Mouse (Mus musculus) stomach, postnatal 0 days (tissue): Measurements from ENCODE around the gene 5730596B20Rik. TPM values are rescaled to one million over a fixed set of nuclear protein-coding genes. Genes with fewer than 3 reads are reported as not detected.

Source experiments
- ATAC-seq: fragments of 200-750 bp; cut with Nextera tagmentation; 2 replicates; pipeline ENCODE4 v1.8.0; 2017; ENCODE audit not compliant: low FRiP score, low TSS enrichment
- DNase-seq: peaks from one replicate; pipeline ENCODE4 v3.0.0-alpha.2; 2016; ENCODE audit warnings: low spot score
- H3K27ac ChIP-seq: fragments of 300-500 bp; sonication (generic); replicated peaks from 2 replicates; pipeline ENCODE4 v1.5.1; 2014; ENCODE audit warnings: mild to moderate bottlenecking, control low read depth
- H3K27me3 ChIP-seq: fragments of 300-500 bp; sonication (generic); 2 replicates; pipeline ENCODE4 v1.6.1; 2014; ENCODE audit warnings: low read length; ENCODE audit not compliant: control insufficient read depth, insufficient read depth
- H3K36me3 ChIP-seq: fragments of 300-500 bp; sonication (generic); 2 replicates; pipeline ENCODE4 v1.6.1; 2014; ENCODE audit warnings: low read length, mixed read lengths; ENCODE audit not compliant: control insufficient read depth, insufficient read depth
- H3K4me1 ChIP-seq: fragments of 300-500 bp; sonication (generic); replicated peaks from 2 replicates; pipeline ENCODE4 v1.6.1; 2014; ENCODE audit warnings: antibody characterized with exemption; ENCODE audit not compliant: control insufficient read depth, insufficient read depth
- H3K4me2 ChIP-seq: fragments of 300-500 bp; sonication (generic); replicated peaks from 2 replicates; pipeline ENCODE4 v1.6.1; 2014; ENCODE audit warnings: low read depth, mild to moderate bottlenecking, control low read depth, moderate library complexity
- H3K4me3 ChIP-seq: fragments of 300-500 bp; sonication (generic); 2 replicates; pipeline ENCODE4 v1.5.1; 2014; ENCODE audit warnings: low read depth, low read length, control low read depth
- H3K9ac ChIP-seq: fragments of 300-500 bp; sonication (generic); 2 replicates; pipeline ENCODE4 v1.6.1; 2014; ENCODE audit warnings: mild to moderate bottlenecking, low read length, control low read depth, mixed read lengths
- H3K9me3 ChIP-seq: fragments of 300-500 bp; sonication (generic); 2 replicates; pipeline ENCODE4 v1.6.1; 2016; ENCODE audit warnings: low read length; ENCODE audit not compliant: control insufficient read depth
- CTCF ChIP-seq: IDR thresholded peaks from 2 replicates; pipeline ENCODE4 v1.5.1; 2016; ENCODE audit warnings: antibody characterized with exemption, low read depth, mild to moderate bottlenecking, moderate library complexity
- EP300 ChIP-seq: optimal IDR thresholded peaks from 2 replicates; pipeline ENCODE3; 2016; ENCODE audit warnings: antibody characterized with exemption
- WGBS: fragments of 180-500 bp; shearing (Covaris S2); extraction: QIAGEN DNeasy Blood & Tissue Kit; methylation state at CpG from one replicate; pipeline ENCODE4 v1.1.7; 2014; 5-methylcytosine and 5-hydroxymethylcytosine counted together
- polyA plus RNA-seq: library from polyadenylated mRNA; unstranded; fragments of >200 nt; fragmentation: Nextera tagmentation; extraction: Ambion mirVana; gene quantifications from 2 replicates; pipeline ENCODE4 v1.2.1, GENCODE M21; 2015

5730596B20Rik gene
- polyA plus RNA-seq, 1 experiment from 2014 or later, result 0.90 TPM

GRCm38 (mm10) chr6:52194690-52195089 is 17.4 kb downstream of the 5730596B20Rik start:
- TF ChIP-seq CTCF, result no peak
- TF ChIP-seq EP300, result no peak
- Histone ChIP-seq H3K4me2 (peak overlapping the region; percentile 27), H3K27me3 (no peaks in the 10 kb centered on the region; the same call in 1 of the 2 replicates), H3K27ac (peak overlapping the region; percentile 8; the same call in 1 of the 2 replicates), H3K9ac (0 out of 2 replicates have a peak overlapping the region, but pooled peaks have one; percentile 45), H3K4me3 (no peak overlapping the region), H3K4me1 (no peaks in the 10 kb centered on the region), H3K9me3 (no peaks in the 10 kb centered on the region), H3K36me3 (no peaks in the 10 kb centered on the region)
- no peak for ATAC-seq
- no peak for DNase-seq
- 23% methylated on average over 10 of the region's 10 CpGs for WGBS

GRCm38 (mm10) chr6:52196811-52197210 is 19.5 kb downstream of the 5730596B20Rik start:
- DNase-seq (no peak), ATAC-seq (no peak)
- Histone ChIP-seq H3K4me2 (peak overlapping the region; percentile 42), H3K4me3 (0 out of 2 replicates have a peak overlapping the region, but pooled peaks have one; percentile 10), H3K27ac (peak overlapping the region; percentile 85), H3K27me3 (no peaks in the 10 kb centered on the region; the same call in 1 of the 2 replicates), H3K36me3 (no peaks in the 10 kb centered on the region), H3K9me3 (no peaks in the 10 kb centered on the region), H3K4me1 (no peaks in the 10 kb centered on the region), H3K9ac (no peak overlapping the region)
- TF ChIP-seq CTCF (no peak), EP300 (no peak)
- 13% methylated on average over 9 of the region's 9 CpGs for WGBS

GRCm38 (mm10) chr6:52197271-52197670 is 20.0 kb downstream of the 5730596B20Rik start:
- Histone ChIP-seq H3K36me3 (no peaks in the 10 kb centered on the region), H3K9me3 (no peaks in the 10 kb centered on the region), H3K4me2 (peak overlapping the region; percentile 42), H3K4me1 (no peaks in the 10 kb centered on the region), H3K27me3 (no peaks in the 10 kb centered on the region; the same call in 1 of the 2 replicates), H3K27ac (peak overlapping the region; percentile 85), H3K9ac (no peak overlapping the region), H3K4me3 (0 out of 2 replicates have a peak overlapping the region, but pooled peaks have one; percentile 10)
- peak; percentile 87 for ATAC-seq
- 7% methylated on average over 10 of the region's 10 CpGs for WGBS
- peak; percentile 61 for DNase-seq
- peak; percentile 78 for TF ChIP-seq CTCF
- TF ChIP-seq EP300, result no peak

GRCm38 (mm10) chr6:52200073-52200750 is 22.9 kb downstream of the 5730596B20Rik start:
- H3K4me2 ChIP-seq, result peak overlapping the region; percentile 76
- peak overlapping the region; percentile 50 for H3K9ac ChIP-seq
- H3K4me3 ChIP-seq, result peak overlapping the region; percentile 73
- peak overlapping the region; percentile 84 for H3K27ac ChIP-seq
- no peak for ATAC-seq
- no peaks in the 10 kb centered on the region for H3K4me1 ChIP-seq
- H3K27me3 ChIP-seq, result no peaks in the 10 kb centered on the region; the same call in 1 of the 2 replicates
- H3K36me3 ChIP-seq, result no peaks in the 10 kb centered on the region
- WGBS, result 40% methylated on average over 30 of the region's 30 CpGs
- no peaks in the 10 kb centered on the region for H3K9me3 ChIP-seq
- TF ChIP-seq EP300 (no peak), CTCF (no peak)
- peak; percentile 20 for DNase-seq

DNA sequence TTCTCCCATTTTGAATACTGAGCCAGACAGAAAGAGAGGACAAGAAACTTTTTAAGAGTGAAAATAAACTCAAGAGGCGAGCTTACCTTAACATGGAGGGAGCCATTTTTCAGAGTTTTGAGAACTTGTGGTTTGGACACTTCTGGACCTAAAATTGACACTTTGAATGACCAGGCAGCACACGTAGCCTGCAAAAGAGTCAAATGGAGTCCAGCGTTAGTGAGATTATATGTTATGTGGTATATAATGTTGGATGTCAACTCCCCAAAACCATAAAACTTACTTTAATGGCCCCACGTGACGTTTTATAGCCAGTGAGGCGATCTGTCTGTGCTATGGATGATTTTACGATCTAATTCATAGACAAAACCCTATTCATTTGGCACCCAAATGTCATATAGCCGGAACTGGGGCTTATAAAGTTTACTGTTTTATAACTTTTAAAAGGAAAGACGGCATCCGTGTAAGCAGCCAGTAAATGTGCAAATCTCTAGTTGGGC is 23.5 kb downstream of the 5730596B20Rik start:
- Histone ChIP-seq H3K36me3 (no peaks in the 10 kb centered on the region), H3K9me3 (no peaks in the 10 kb centered on the region), H3K9ac (peak overlapping the region; percentile 50), H3K4me1 (no peaks in the 10 kb centered on the region), H3K27ac (peak overlapping the region; percentile 84), H3K4me2 (peak overlapping the region; percentile 76), H3K4me3 (peak overlapping the region; percentile 73), H3K27me3 (no peaks in the 10 kb centered on the region; the same call in 1 of the 2 replicates)
- no peak for DNase-seq
- no peak for ATAC-seq
- WGBS, result 47% methylated on average over 10 of the region's 10 CpGs
- TF ChIP-seq EP300, result no peak
- TF ChIP-seq CTCF, result no peak

GRCm38 (mm10) chr6:52201269-52201668 is 24.0 kb downstream of the 5730596B20Rik start:
- Histone ChIP-seq H3K4me3 (peak overlapping the region; percentile 73), H3K27me3 (no peaks in the 10 kb centered on the region; the same call in 1 of the 2 replicates)

More at GRCm38 (mm10) chr6:52201269-52201668, 24.0 kb downstream of the 5730596B20Rik start:
- TF ChIP-seq EP300 (no peak), CTCF (no peak)
- Histone ChIP-seq H3K9ac (peak overlapping the region; percentile 50), H3K9me3 (no peaks in the 10 kb centered on the region), H3K4me1 (no peaks in the 10 kb centered on the region), H3K27ac (peak overlapping the region; percentile 84), H3K36me3 (no peaks in the 10 kb centered on the region), H3K4me2 (peak overlapping the region; percentile 76)
- ATAC-seq, result no peak
- peak; percentile 19 for DNase-seq
- 50% methylated on average over 1 of the region's 1 CpGs for WGBS
